23 mouse cellular contexts compared by ENCODE assay signal in the genomic region with DNA sequence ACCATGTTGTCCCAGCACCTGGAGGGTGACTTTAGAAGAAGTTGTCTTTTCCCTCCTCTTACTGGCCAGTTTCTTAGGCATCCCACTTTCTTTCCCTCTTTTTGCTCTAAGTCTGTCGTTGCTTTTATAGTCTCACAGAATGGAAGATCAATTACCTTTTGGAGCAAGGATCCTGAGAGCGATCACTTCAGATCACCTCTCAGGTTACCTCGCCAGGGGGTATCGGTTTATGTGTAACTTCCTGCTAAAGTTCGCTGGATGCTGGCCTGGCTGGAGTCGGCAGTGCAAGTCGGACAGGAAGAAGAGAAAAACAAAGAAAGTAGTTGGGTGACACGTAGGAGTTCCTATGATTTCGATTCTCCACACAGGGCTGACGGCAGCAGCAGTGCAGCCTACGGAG. TPM values are rescaled to one million over a fixed set of nuclear protein-coding genes. Genes with fewer than 3 reads are reported as not detected.
DNase-seq lines count a peak whose midpoint lies in the region; TF ChIP-seq lines count a peak whose summit lies in the region.
"Had no signal": no experiment of that assay in that cellular context is flagged by ENCODE, and none has a peak within 500 bp of the region (broad histone marks: within the 10 kb centered on the region; RNA-seq: fewer than 3 reads in every experiment).

A gene (minus strand): TSS at position 101 of the 400 bp plus-strand sequence.

- TF ChIP-seq CTCF in left cerebral cortex, adult 2 months (IDR thresholded peaks at IDR 0.05): no peak

- intact Hi-C loops in left cerebral cortex, adult 2 months (cut with DNase I): no loop called here

- H3K27ac ChIP-seq in left cerebral cortex, adult 2 months: no peak within 1 kb of the TSS
- H3K27ac ChIP-seq: embryonic facial prominence, embryonic 12.5 days; hindbrain, embryonic 10.5 days; limb, embryonic 15.5 days; midbrain, embryonic 12.5 days; neural tube, embryonic 12.5 days; stomach, postnatal 0 days had no signal

- peak; percentile 39 for DNase-seq in kidney, adult 9 months
- DNase-seq in kidney, postnatal 10 days: no peak
- no peak for DNase-seq in left cerebral cortex, adult 2 months (ENCODE audit: extremely low spot score in 1 of 2, low spot score in 2 of 2)
- no peak for DNase-seq in left cerebral cortex, adult 11 months (ENCODE audit: low spot score)
- peak; percentile 13 for DNase-seq in R1 (ENCODE audit: low read depth, low spot score)
- no peak for DNase-seq in gonadal fat pad, adult 2 months (ENCODE audit: low read depth)
- no peak for DNase-seq in cerebellum, postnatal 14 days
- DNase-seq: cerebellum, adult 18-20 months; gastrocnemius, postnatal 25 days; layer of hippocampus, adult 9-11 months; right cerebral cortex, postnatal 4 days had no signal

- no peak within 1 kb of the TSS for H3K4me3 ChIP-seq in left cerebral cortex, adult 2 months
- H3K4me3 ChIP-seq: embryonic facial prominence, embryonic 12.5 days; hindbrain, embryonic 10.5 days; limb, embryonic 15.5 days; midbrain, embryonic 12.5 days; neural tube, embryonic 12.5 days had no signal

RNA-seq across cellular contexts. Expression of the gene that starts here (rescaled TPM):
- 10 to 100 TPM; 13.7 to 14.6 TPM for total RNA-seq in left cerebral cortex, adult 2 months (2021)
- 17.2 and 17.6 TPM in 2 replicates for polyA plus RNA-seq in gonadal fat pad, adult 2 months (2012; rRNA removed)
- total RNA-seq: adrenal gland, adult 18-20 months; common myeloid progenitor, adult 5-6 weeks; gastrocnemius, postnatal 25 days; megakaryocyte progenitor cell, adult 5-6 weeks; monocyte, adult 5-6 weeks had no signal
- polyA plus RNA-seq: C2C12; hindbrain, embryonic 10.5 days; midbrain, embryonic 12.5 days; neural tube, embryonic 12.5 days; urinary bladder, adult 2 months had no signal

Comparison
In these comparisons a context has a peak if more than half of its experiments do, and no peak if none do; other contexts are left out.
1. DNase-seq: peak in kidney, adult 9 months (single experiment) and R1 (single experiment); none in kidney, postnatal 10 days (single experiment), left cerebral cortex, adult 2 months (0 of 2), left cerebral cortex, adult 11 months (single experiment), gonadal fat pad, adult 2 months (single experiment) and cerebellum, postnatal 14 days (0 of 2).